Mouse (Mus musculus): ENCODE measurements around the gene Gpsm3. TPM values are rescaled to one million over a fixed set of nuclear protein-coding genes. Genes with fewer than 3 reads are reported as not detected.
A peak's percentile ranks its signal among the peaks of the same experiment; 100 is the strongest.

Gpsm3 gene
- total and polyA plus RNA-seq, 2 experiments from 2014 or later = 0.53 to 6.0 TPM

GRCm38 (mm10) chr17:34629221-34629751 is 39.7 kb downstream of the Gpsm3 start, which contains the start of gene Prrt1:
Gene Prrt1, plus strand, starts transcription at chr17:34629533.
- Histone ChIP-seq H3K4me3 (ENCODE audit: low read depth, low read length) (peak within 1 kb of the TSS; percentile 69), H3K4me1 (ENCODE audit: control insufficient read depth, insufficient read depth) (peaks cover 16% of the 10 kb centered on the region), H3K27ac (ENCODE audit: low read depth) (peak within 1 kb of the TSS; percentile 96), H3K36me3 (replicated peaks; ENCODE audit: control insufficient read depth, insufficient read depth, low read length) (peaks cover 9% of the 10 kb centered on the region), H3K4me2 (ENCODE audit: low read depth, low read length) (peak within 1 kb of the TSS; percentile 85), H3K27me3 (ENCODE audit: control insufficient read depth, insufficient read depth, low read length) (peaks cover 50% of the 10 kb centered on the region), H3K9ac (replicated peaks; ENCODE audit: low read depth, low read length) (peak within 1 kb of the TSS; percentile 59), H3K9me3 (replicated peaks; ENCODE audit: control insufficient read depth, low read length) (no peaks in the 10 kb centered on the region)
- ATAC-seq (ENCODE audit: insufficient read depth, low read depth) (no peak), DNase-seq (ENCODE audit: low spot score) (peak; percentile 20)
- WGBS = 14% methylated on average over 16 of the region's 16 CpGs
- TF ChIP-seq CTCF (IDR thresholded peaks at IDR 0.05; ENCODE audit: low read depth) (no peak), EP300 (IDR thresholded peaks at IDR 0.05; ENCODE audit: low read depth) (no peak)

GRCm38 (mm10) chr17:34629796-34630603 is 40.4 kb downstream of the Gpsm3 start:
- 30% methylated on average over 12 of the region's 12 CpGs for WGBS
- H3K27ac ChIP-seq (ENCODE audit: low read depth) = peak overlapping the region; percentile 36; the same call in 1 of the 2 replicates
- ATAC-seq (ENCODE audit: insufficient read depth, low read depth) (no peak), DNase-seq (ENCODE audit: low spot score) (no peak)
- H3K4me2 ChIP-seq (ENCODE audit: low read depth, low read length) = peak overlapping the region; percentile 85
- H3K36me3 ChIP-seq (replicated peaks; ENCODE audit: control insufficient read depth, insufficient read depth, low read length) = peaks cover 8% of the 10 kb centered on the region
- no peak overlapping the region for H3K9ac ChIP-seq (replicated peaks; ENCODE audit: low read depth, low read length)
- H3K4me1 ChIP-seq (ENCODE audit: control insufficient read depth, insufficient read depth) = peaks cover 16% of the 10 kb centered on the region
- no peaks in the 10 kb centered on the region for H3K9me3 ChIP-seq (replicated peaks; ENCODE audit: control insufficient read depth, low read length)
- peaks cover 50% of the 10 kb centered on the region for H3K27me3 ChIP-seq (ENCODE audit: control insufficient read depth, insufficient read depth, low read length)
- no peak for TF ChIP-seq CTCF (IDR thresholded peaks at IDR 0.05; ENCODE audit: low read depth)
- H3K4me3 ChIP-seq (ENCODE audit: low read depth, low read length) = peak overlapping the region; percentile 37

GRCm38 (mm10) chr17:34630761-34631301 is 41.2 kb downstream of the Gpsm3 start:
- no peaks in the 10 kb centered on the region for H3K36me3 ChIP-seq (replicated peaks; ENCODE audit: control insufficient read depth, insufficient read depth, low read length)
- DNase-seq (ENCODE audit: low spot score) (no peak), ATAC-seq (ENCODE audit: insufficient read depth, low read depth) (no peak)
- no peaks in the 10 kb centered on the region for H3K9me3 ChIP-seq (replicated peaks; ENCODE audit: control insufficient read depth, low read length)
- H3K4me2 ChIP-seq (ENCODE audit: low read depth, low read length) = peak overlapping the region; percentile 59
- TF ChIP-seq EP300 (IDR thresholded peaks at IDR 0.05; ENCODE audit: low read depth) = no peak
- no peak for TF ChIP-seq CTCF (IDR thresholded peaks at IDR 0.05; ENCODE audit: low read depth)
- H3K27me3 ChIP-seq (ENCODE audit: control insufficient read depth, insufficient read depth, low read length) = peaks cover 50% of the 10 kb centered on the region
- WGBS = 4% methylated on average over 48 of the region's 48 CpGs
- H3K9ac ChIP-seq (replicated peaks; ENCODE audit: low read depth, low read length) = peak overlapping the region; percentile 41; the same call in 1 of the 2 replicates
- peaks cover 16% of the 10 kb centered on the region for H3K4me1 ChIP-seq (ENCODE audit: control insufficient read depth, insufficient read depth)
- peak overlapping the region; percentile 36; the same call in 1 of the 2 replicates for H3K27ac ChIP-seq (ENCODE audit: low read depth)
- peak overlapping the region; percentile 37 for H3K4me3 ChIP-seq (ENCODE audit: low read depth, low read length)

- H3K4me2 ChIP-seq (ENCODE audit: low read depth, low read length) = peak overlapping the region; percentile 59
- TF ChIP-seq EP300 (IDR thresholded peaks at IDR 0.05; ENCODE audit: low read depth) = no peak
- no peak for TF ChIP-seq CTCF (IDR thresholded peaks at IDR 0.05; ENCODE audit: low read depth)
- H3K4me1 ChIP-seq (ENCODE audit: control insufficient read depth, insufficient read depth) = peaks cover 10% of the 10 kb centered on the region
- H3K4me3 ChIP-seq (ENCODE audit: low read depth, low read length) = peak overlapping the region; percentile 35
- no peaks in the 10 kb centered on the region for H3K9me3 ChIP-seq (replicated peaks; ENCODE audit: control insufficient read depth, low read length)
- H3K27ac ChIP-seq (ENCODE audit: low read depth) = no peak overlapping the region
- H3K9ac ChIP-seq (replicated peaks; ENCODE audit: low read depth, low read length) = peak overlapping the region; percentile 22; the same call in 1 of the 2 replicates
- 8% methylated on average over 12 of the region's 12 CpGs for WGBS
- DNase-seq (ENCODE audit: low spot score) (no peak), ATAC-seq (ENCODE audit: insufficient read depth, low read depth) (no peak)
- peaks cover 50% of the 10 kb centered on the region for H3K27me3 ChIP-seq (ENCODE audit: control insufficient read depth, insufficient read depth, low read length)
- no peaks in the 10 kb centered on the region for H3K36me3 ChIP-seq (replicated peaks; ENCODE audit: control insufficient read depth, insufficient read depth, low read length)
These were observed 42.0 kb downstream of the Gpsm3 start for GRCm38 (mm10) chr17:34631647-34632046.

GRCm38 (mm10) chr17:34632261-34632691 is 42.7 kb downstream of the Gpsm3 start:
- peak overlapping the region; percentile 59 for H3K4me2 ChIP-seq (ENCODE audit: low read depth, low read length)
- 2% methylated on average over 26 of the region's 26 CpGs for WGBS
- ATAC-seq (ENCODE audit: insufficient read depth, low read depth) (0 out of 2 replicates have a peak, but pooled peaks have one; percentile 12), DNase-seq (ENCODE audit: low spot score) (no peak)
- no peak for TF ChIP-seq CTCF (IDR thresholded peaks at IDR 0.05; ENCODE audit: low read depth)
- TF ChIP-seq EP300 (IDR thresholded peaks at IDR 0.05; ENCODE audit: low read depth) = no peak
- H3K27me3 ChIP-seq (ENCODE audit: control insufficient read depth, insufficient read depth, low read length) = peaks cover 50% of the 10 kb centered on the region
- H3K9me3 ChIP-seq (replicated peaks; ENCODE audit: control insufficient read depth, low read length) = no peaks in the 10 kb centered on the region
- peak overlapping the region; percentile 22; the same call in 1 of the 2 replicates for H3K9ac ChIP-seq (replicated peaks; ENCODE audit: low read depth, low read length)
- peak overlapping the region; percentile 35 for H3K4me3 ChIP-seq (ENCODE audit: low read depth, low read length)
- peaks cover 10% of the 10 kb centered on the region for H3K4me1 ChIP-seq (ENCODE audit: control insufficient read depth, insufficient read depth)
- no peak overlapping the region for H3K27ac ChIP-seq (ENCODE audit: low read depth)
- H3K36me3 ChIP-seq (replicated peaks; ENCODE audit: control insufficient read depth, insufficient read depth, low read length) = no peaks in the 10 kb centered on the region

Data from heart, postnatal 0 days (tissue).